Mouse (Mus musculus) testis, adult 2 months (tissue): ENCODE results near the gene Pan3.

Experiments used
- CTCF ChIP-seq: fragments of 200-500 bp; IDR thresholded peaks from 2 replicates; pipeline ENCODE4 v1.5.1; 2012; ENCODE audit warnings: low read depth, mild to moderate bottlenecking, inconsistent platforms, low read length, moderate library complexity; ENCODE audit not compliant: control insufficient read depth, insufficient read depth, insufficient replicate concordance
- POLR2A ChIP-seq: fragments of 200-500 bp; IDR thresholded peaks from 2 replicates; pipeline ENCODE4 v1.6.1; 2012; ENCODE audit warnings: low read depth, mild to moderate bottlenecking, inconsistent platforms, low read length, moderate library complexity; ENCODE audit not compliant: control insufficient read depth

- TF ChIP-seq CTCF (no peak), POLR2A (no peak)
These were observed 3.7 kb upstream of the Pan3 start for GRCm38 (mm10) chr5:147426048-147426805.
